Mouse (Mus musculus) stomach, embryonic 16.5 days (tissue): ENCODE results near the gene Orc2. TPM values are rescaled to one million over a fixed set of nuclear protein-coding genes. Genes with fewer than 3 reads are reported as not detected.

Source experiments
- ATAC-seq: fragments of 200-750 bp; cut with Nextera tagmentation; 2 replicates; pipeline ENCODE4 v1.8.0; 2017; ENCODE audit warnings: moderate number of reproducible peaks, moderate TSS enrichment; ENCODE audit not compliant: insufficient read depth, low FRiP score
- H3K27ac ChIP-seq: fragments of 300-500 bp; sonication (generic); 2 replicates; pipeline ENCODE4 v1.5.1; 2014; ENCODE audit warnings: low read length
- H3K27me3 ChIP-seq: fragments of 300-500 bp; sonication (generic); 2 replicates; pipeline ENCODE4 v1.6.1; 2014; ENCODE audit warnings: low read length, control low read depth, mixed read lengths; ENCODE audit not compliant: control insufficient read depth, insufficient read depth
- H3K36me3 ChIP-seq: fragments of 300-500 bp; sonication (generic); 2 replicates; pipeline ENCODE4 v1.6.1; 2014; ENCODE audit warnings: low read length; ENCODE audit not compliant: control insufficient read depth, insufficient read depth
- H3K4me1 ChIP-seq: fragments of 300-500 bp; sonication (generic); 2 replicates; pipeline ENCODE4 v1.6.1; 2014; ENCODE audit warnings: low read length, control low read depth, mixed read lengths; ENCODE audit not compliant: control insufficient read depth, insufficient read depth
- H3K4me2 ChIP-seq: fragments of 300-500 bp; sonication (generic); 2 replicates; pipeline ENCODE4 v1.6.1; 2014; ENCODE audit warnings: low read depth, low read length, mixed read lengths
- H3K4me3 ChIP-seq: fragments of 300-500 bp; sonication (generic); replicated peaks from 2 replicates; pipeline ENCODE4 v1.5.1; 2014; ENCODE audit warnings: mild to moderate bottlenecking, low read length
- H3K9ac ChIP-seq: fragments of 300-500 bp; sonication (generic); 2 replicates; pipeline ENCODE4 v1.6.1; 2014; ENCODE audit warnings: low read length
- H3K9me3 ChIP-seq: fragments of 300-500 bp; sonication (generic); replicated peaks from 2 replicates; pipeline ENCODE4 v1.6.1; 2016; ENCODE audit warnings: low read length, control low read depth; ENCODE audit not compliant: control insufficient read depth
- WGBS: fragments of 180-500 bp; shearing (Covaris S2); extraction: QIAGEN DNeasy Blood & Tissue Kit; methylation state at CpG from one replicate; pipeline ENCODE4 v1.1.7; 2014; 5-methylcytosine and 5-hydroxymethylcytosine counted together
- polyA plus RNA-seq: library from polyadenylated mRNA; unstranded; fragments of >200 nt; fragmentation: Nextera tagmentation; extraction: Ambion mirVana; gene quantifications from 2 replicates; pipeline ENCODE4 v1.2.1, GENCODE M21; 2015

The Orc2 gene
- polyA plus RNA-seq, 1 experiment from 2014 or later: 23.2 TPM

DNA sequence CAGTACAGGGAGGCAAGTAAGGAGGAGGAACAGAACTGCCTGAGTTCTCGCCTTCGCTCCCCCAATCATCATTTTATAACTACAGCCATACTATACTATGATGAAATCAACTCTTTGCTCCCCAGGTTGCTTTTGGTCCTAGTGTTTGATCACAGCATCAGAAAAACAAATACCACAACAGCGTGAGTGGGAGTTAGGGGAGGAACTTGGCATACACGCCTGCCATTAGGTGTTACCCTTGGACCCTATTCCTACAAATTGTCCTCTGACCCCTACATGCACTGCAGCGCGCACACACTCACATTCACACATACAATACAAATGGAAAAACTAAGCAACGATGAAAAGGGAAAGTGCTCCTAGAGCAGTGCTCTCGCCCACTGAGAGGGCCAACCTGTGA lies 29.2 kb downstream of the Orc2 start:
- peaks cover 18% of the 10 kb centered on the region for H3K36me3 ChIP-seq
- ATAC-seq: no peak
- H3K9ac ChIP-seq: no peak overlapping the region
- H3K4me2 ChIP-seq: no peak overlapping the region
- no peak overlapping the region for H3K27ac ChIP-seq
- WGBS: 94% methylated on average over 8 of the region's 8 CpGs
- no peaks in the 10 kb centered on the region for H3K27me3 ChIP-seq
- no peak overlapping the region for H3K4me3 ChIP-seq
- no peaks in the 10 kb centered on the region for H3K4me1 ChIP-seq
- H3K9me3 ChIP-seq: no peaks in the 10 kb centered on the region

DNA sequence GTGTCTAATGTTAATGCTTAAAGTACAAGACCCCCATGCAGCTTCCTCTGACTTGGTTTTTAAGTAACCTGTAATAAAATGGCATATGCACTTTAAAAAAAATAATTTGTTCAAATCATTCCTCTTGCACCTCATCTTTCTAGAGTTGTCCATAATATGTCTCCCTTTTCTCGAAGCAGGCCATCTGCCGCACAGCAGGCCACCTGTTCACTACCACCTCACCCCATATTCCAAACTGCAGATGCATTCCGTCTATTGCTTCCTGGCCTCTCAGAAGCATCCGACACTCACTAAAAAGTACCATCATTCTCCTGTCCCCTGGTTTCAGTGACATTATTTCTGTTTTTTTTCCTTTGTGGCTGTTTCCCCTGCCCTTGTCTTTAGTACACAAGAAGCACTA lies 39.3 kb downstream of the Orc2 start:
- Histone ChIP-seq H3K27ac (no peak overlapping the region), H3K36me3 (peaks cover 13% of the 10 kb centered on the region), H3K4me3 (no peak overlapping the region), H3K4me2 (no peak overlapping the region), H3K4me1 (no peaks in the 10 kb centered on the region), H3K9ac (no peak overlapping the region), H3K27me3 (no peaks in the 10 kb centered on the region), H3K9me3 (no peaks in the 10 kb centered on the region)
- 86% methylated on average over 4 of the region's 4 CpGs for WGBS
- no peak for ATAC-seq

DNA sequence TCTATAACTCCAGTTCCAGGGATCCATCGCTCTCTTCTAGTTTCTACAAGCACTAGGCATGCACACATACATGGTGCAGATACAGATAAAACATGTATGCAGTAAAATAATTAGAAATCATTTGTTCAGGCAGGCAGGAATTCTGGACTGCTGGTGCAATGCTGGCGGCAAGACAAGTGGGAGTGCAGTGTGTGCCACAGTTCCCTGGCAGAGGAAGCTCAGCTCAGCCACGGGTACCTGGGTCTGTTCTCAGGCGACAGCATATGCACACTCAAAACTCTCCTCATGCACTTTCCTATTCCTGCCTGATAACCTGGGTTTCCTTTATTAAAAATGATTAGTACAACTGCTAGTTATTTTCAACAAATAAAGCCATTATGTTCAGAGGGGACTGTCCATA lies 39.9 kb downstream of the Orc2 start:
- peaks cover 14% of the 10 kb centered on the region for H3K36me3 ChIP-seq
- no peak overlapping the region for H3K4me3 ChIP-seq
- H3K27ac ChIP-seq: no peak overlapping the region
- no peak for ATAC-seq
- no peak overlapping the region for H3K9ac ChIP-seq
- no peaks in the 10 kb centered on the region for H3K4me1 ChIP-seq
- no peaks in the 10 kb centered on the region for H3K9me3 ChIP-seq
- WGBS: 86% methylated on average over 4 of the region's 4 CpGs
- H3K27me3 ChIP-seq: no peaks in the 10 kb centered on the region
- H3K4me2 ChIP-seq: no peak overlapping the region

DNA sequence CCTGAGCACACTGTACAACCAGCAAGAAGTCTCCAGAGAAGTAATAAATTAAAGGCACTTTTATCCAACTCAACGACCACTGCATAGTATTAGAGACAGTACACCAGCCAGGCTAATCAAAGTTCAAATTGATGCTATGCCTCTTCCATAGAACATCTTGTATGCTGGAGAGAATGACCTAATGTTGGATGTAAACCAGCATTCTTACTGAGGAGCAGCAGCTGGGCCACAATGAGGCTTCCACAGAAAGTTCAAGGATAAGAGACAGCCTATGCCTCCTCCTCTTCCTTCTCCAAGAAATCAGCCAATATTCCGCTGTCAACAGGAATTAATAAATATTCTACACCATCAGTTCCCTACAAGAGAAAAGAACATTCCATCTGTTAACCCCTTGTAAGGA lies 41.0 kb downstream of the Orc2 start:
- peak; percentile 58; the same call in 1 of the 2 replicates for ATAC-seq
- 61% methylated on average over 2 of the region's 2 CpGs for WGBS

DNA sequence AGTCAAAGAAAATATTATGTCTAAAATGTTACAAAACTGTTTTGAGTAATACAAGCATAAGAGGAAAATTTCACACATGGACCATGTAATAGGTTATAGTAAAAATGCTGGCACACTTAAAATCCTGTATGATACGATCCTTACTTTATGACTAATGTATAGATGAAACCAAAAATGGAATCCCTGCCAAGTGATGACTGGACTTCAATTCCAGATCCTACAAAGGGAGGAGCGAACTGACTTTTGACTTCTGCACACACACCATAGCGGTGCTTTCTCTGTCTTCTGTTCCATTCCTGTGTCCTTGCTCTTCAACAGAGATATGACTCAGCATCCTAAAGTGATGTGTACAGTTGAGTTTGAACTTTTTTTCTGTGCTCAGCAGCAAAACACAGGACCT lies 44.3 kb downstream of the Orc2 start:
- 86% methylated on average over 3 of the region's 3 CpGs for WGBS
- Histone ChIP-seq H3K9me3 (no peaks in the 10 kb centered on the region), H3K4me1 (no peaks in the 10 kb centered on the region), H3K4me2 (no peak overlapping the region), H3K27ac (no peak overlapping the region), H3K4me3 (no peak overlapping the region), H3K9ac (no peak overlapping the region), H3K27me3 (no peaks in the 10 kb centered on the region), H3K36me3 (peaks cover 24% of the 10 kb centered on the region)
- no peak for ATAC-seq

More for the DNA sequence above, 41.0 kb downstream of the Orc2 start:
- Histone ChIP-seq H3K27me3 (no peaks in the 10 kb centered on the region), H3K9ac (no peak overlapping the region), H3K4me3 (no peak overlapping the region), H3K4me2 (no peak overlapping the region), H3K4me1 (no peaks in the 10 kb centered on the region), H3K27ac (no peak overlapping the region), H3K9me3 (no peaks in the 10 kb centered on the region), H3K36me3 (peaks cover 18% of the 10 kb centered on the region)

DNA sequence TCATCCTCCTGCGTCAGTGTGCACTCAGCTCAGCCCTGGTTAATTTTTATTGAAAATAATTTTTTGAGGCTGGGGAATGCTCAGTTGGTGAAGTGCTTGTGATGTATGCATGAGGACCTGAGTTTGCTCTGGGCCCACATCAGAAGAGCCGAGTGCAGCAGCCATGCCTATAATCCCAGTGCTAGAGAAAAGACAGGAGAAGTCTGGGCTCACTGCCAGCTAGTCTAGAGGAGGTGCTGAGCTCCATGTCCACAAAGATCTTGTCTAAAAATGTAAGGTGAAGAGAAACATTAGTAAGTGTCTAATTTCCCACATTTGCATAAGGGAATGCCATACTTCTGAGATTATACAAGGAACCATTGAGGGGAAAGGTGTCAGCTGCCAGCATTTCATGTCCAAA lies 46.0 kb downstream of the Orc2 start:
- no peak for ATAC-seq
- Histone ChIP-seq H3K4me2 (no peak overlapping the region), H3K9me3 (no peaks in the 10 kb centered on the region), H3K36me3 (peaks cover 31% of the 10 kb centered on the region; the same call in 1 of the 2 replicates), H3K27me3 (no peaks in the 10 kb centered on the region), H3K9ac (no peak overlapping the region), H3K4me3 (no peak overlapping the region), H3K4me1 (no peaks in the 10 kb centered on the region), H3K27ac (no peak overlapping the region)
- whole genome bisulfite sequencing: 56% methylated on average over 2 of the region's 2 CpGs

DNA sequence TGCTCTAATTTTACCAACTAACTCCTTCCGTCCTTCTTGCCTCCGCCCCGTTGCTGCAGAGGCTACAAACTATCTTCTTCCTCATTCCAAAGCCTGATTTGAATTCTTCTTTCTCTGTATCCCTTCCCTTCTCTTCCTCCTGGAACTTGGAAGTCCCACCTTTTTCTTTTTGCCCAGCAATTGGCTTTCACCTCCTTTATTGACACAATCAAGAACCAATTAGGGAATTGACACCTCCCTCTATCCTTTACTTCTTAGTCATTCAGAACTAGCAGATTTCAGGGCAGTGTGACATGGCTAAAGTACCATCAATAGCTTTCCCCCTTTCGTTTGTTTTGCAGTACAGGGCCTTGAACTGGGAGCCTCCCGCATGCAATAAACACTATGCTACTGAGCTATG lies 46.7 kb downstream of the Orc2 start:
- 85% methylated on average over 5 of the region's 5 CpGs for WGBS
- H3K36me3 ChIP-seq: peaks cover 35% of the 10 kb centered on the region

DNA sequence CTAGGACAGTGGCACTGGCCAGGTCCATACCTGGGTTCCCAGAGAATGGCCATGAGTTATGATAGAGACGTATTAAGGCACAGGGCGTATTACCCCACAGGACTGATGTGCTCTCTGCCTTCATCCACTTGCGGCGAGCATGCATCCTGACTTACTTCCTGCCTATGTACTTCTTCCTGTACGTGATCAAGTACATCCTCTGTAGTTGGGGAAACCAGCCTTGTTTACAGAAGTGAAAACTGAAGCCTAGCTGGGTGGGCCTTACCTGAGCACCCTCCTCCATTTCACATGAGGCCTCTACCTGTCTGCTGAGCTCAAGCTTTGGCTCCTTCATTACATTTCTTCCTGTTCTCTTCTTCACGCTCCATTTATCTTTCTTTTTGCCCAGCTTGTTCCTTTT lies 50.6 kb downstream of the Orc2 start:
- Histone ChIP-seq H3K4me3 (no peak overlapping the region), H3K9me3 (no peaks in the 10 kb centered on the region), H3K4me2 (no peak overlapping the region), H3K9ac (no peak overlapping the region), H3K27ac (no peak overlapping the region), H3K4me1 (no peaks in the 10 kb centered on the region), H3K27me3 (no peaks in the 10 kb centered on the region), H3K36me3 (peaks cover 29% of the 10 kb centered on the region)
- 91% methylated on average over 6 of the region's 6 CpGs for WGBS
- no peak for ATAC-seq

More for the DNA sequence above, 46.7 kb downstream of the Orc2 start:
- Histone ChIP-seq H3K27ac (no peak overlapping the region), H3K27me3 (no peaks in the 10 kb centered on the region), H3K9me3 (no peaks in the 10 kb centered on the region), H3K4me1 (no peaks in the 10 kb centered on the region), H3K9ac (no peak overlapping the region), H3K4me2 (no peak overlapping the region), H3K4me3 (no peak overlapping the region)
- ATAC-seq: no peak

DNA sequence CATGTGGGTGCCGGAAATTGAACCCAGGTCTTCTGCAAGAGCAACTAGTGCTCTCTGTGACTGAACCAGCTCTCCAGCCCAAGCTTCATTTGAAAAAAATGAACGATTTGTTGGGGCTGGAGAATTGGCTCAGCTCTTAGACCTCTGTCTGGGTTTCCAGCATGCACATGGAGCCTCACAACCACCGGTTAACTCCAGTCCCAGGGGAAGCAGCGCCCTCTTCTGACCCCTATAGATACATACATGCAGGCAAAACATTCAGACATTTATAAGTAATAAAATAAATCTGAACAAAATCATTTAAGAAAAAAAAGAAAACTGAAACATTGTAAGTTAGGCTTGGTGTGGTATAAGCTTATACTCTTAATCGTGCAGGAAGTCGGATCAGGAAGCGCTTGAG lies 56.5 kb downstream of the Orc2 start:
- no peak for ATAC-seq
- no peak overlapping the region for H3K9ac ChIP-seq
- no peak overlapping the region for H3K4me2 ChIP-seq
- peaks cover 14% of the 10 kb centered on the region for H3K4me1 ChIP-seq
- H3K36me3 ChIP-seq: peaks cover 10% of the 10 kb centered on the region; the same call in 1 of the 2 replicates
- H3K27me3 ChIP-seq: no peaks in the 10 kb centered on the region
- no peak overlapping the region for H3K27ac ChIP-seq
- WGBS: 81% methylated on average over 7 of the region's 7 CpGs
- no peak overlapping the region for H3K4me3 ChIP-seq
- no peaks in the 10 kb centered on the region for H3K9me3 ChIP-seq

DNA sequence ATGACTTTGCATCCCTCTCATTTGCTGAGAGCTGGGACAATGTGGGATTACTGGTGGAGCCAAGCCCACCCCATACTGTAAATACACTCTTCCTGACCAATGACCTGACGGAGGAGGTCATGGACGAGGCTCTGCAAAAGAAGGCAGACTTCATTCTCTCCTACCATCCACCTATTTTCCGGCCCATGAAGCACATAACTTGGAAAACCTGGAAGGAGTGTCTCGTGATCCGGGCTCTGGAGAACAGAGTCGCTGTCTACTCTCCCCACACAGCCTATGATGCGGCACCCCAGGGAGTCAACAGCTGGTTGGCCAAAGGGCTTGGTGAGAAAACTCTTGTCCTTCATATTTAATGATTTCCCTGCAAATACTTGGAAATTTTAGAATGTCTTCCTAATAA lies 57.1 kb downstream of the Orc2 start:
- no peak for ATAC-seq
- no peaks in the 10 kb centered on the region for H3K9me3 ChIP-seq
- H3K27me3 ChIP-seq: no peaks in the 10 kb centered on the region
- no peak overlapping the region for H3K27ac ChIP-seq
- no peak overlapping the region for H3K9ac ChIP-seq
- no peak overlapping the region for H3K4me3 ChIP-seq
- peaks cover 14% of the 10 kb centered on the region for H3K4me1 ChIP-seq
- 91% methylated on average over 7 of the region's 7 CpGs for WGBS
- no peak overlapping the region for H3K4me2 ChIP-seq
- H3K36me3 ChIP-seq: peaks cover 4% of the 10 kb centered on the region; the same call in 1 of the 2 replicates
